Mouse (Mus musculus): Measurements from ENCODE around the gene Tap2.

DNA sequence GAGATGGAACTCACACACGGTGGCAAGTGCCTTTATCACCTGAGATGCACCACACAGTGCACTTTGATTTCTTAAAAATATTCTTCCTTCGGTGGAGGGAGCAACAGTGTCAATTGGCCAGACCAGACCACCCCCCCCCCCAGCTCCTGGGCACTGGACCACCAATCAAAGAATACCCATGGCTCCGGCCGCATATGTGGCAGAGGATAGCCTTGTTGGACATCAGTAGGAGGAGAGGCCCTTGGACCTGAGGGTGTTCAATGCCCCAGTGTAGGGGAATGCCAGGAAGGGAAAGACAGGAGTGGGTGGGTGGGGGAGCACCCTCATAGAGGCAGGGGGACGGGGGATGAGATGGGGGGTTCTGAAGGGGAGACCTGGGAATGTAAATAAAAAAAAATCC is 3.4 kb downstream of the Tap2 start:
- TF ChIP-seq CTCF (IDR thresholded peaks at IDR 0.05; ENCODE audit: low read depth, low read length) (no peak), EP300 (IDR thresholded peaks at IDR 0.05; ENCODE audit: insufficient read depth, low read depth, low read length) (no peak), POLR2A (IDR thresholded peaks at IDR 0.05; ENCODE audit: insufficient read depth, low read length) (no peak)

All from ES-Bruce4 (cell line).